Mouse (Mus musculus) thymus, postnatal 36 days (tissue): Measurements from ENCODE around the gene Ppfia3.
"Not testable (repeated sequence)": the region's sequence is repeated elsewhere in the genome, so short reads cannot be mapped to it uniquely, and the experiment has no call there.

Source experiments
- DNase-seq, 2 experiments: peaks; one replicate each; pipeline ENCODE4 v3.0.0; 2022; ENCODE audit warnings: mixed read lengths in 2 of 2

Ppfia3 gene

DNA sequence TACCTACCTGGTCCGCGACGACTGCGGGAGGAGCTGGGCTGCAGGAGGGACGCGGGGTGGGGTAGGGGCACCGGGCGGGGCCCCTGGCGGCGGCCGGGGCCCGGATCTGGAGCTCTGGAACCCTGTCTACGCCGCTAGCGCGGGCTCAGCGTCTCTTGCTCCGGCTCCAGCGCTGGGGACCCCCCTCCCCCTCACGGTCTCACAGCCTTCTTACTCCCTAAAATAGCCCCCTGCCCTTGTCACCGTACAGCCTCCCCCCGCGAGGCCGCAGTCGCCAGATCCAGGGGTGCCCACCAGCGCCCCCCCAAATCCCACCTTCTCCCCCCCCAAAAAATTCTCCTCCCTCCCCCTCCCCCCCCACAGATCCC, at the start of gene Ppfia3:
TSS of gene Ppfia3 (minus strand) at position 368 of the 368 bp plus-strand sequence.
- no peak for DNase-seq

- no peak for DNase-seq
Observed at GRCm38 (mm10) chr7:45415636-45416035, 48.8 kb upstream of the Ppfia3 start.

GRCm38 (mm10) chr7:45414740-45415224, 48.0 kb upstream of the Ppfia3 start:
- DNase-seq: no peak

DNA sequence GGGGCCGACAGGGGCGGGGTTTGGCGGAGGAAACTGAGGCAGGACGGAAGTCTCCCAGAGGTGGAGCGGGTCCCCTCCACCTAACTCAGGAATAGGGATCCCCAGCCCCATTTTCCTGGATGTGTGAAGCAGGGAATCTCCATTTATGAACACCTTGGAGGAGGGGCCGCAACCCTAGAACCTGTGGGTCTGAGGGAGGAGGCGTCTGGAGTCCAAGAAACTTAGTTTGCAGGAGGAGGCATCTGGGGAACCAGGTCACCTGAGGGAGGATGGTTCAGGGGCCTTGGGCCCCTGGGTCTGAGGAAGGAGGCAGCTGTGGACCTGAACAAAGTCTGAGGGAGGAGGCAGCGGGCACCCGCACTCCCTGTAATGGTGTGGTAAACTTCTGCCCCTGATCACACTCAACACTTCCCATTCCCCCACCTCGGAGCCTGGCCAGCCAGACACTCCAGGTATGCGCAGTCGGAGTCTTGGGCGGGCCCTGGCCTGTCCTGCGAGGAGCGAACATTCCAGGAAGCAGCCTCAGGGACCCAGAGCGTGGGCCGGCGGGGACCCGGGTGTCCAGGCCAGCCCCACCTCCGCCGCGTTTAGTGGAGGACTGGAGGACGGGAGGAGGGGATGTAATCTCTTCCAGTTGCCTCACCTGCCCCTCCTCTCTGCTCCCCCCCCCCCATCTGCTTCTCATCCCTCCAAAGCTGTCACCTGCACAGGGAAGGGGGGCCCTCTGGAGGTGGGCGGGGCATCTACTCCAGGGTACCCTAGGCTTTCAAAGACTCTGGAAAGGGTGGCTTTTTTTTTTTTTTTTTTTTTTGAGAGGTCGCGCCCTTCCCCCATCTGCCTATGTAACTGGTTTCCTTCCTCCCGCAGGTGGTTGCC, 47.3 kb upstream of the Ppfia3 start:
- no peak for DNase-seq

DNA sequence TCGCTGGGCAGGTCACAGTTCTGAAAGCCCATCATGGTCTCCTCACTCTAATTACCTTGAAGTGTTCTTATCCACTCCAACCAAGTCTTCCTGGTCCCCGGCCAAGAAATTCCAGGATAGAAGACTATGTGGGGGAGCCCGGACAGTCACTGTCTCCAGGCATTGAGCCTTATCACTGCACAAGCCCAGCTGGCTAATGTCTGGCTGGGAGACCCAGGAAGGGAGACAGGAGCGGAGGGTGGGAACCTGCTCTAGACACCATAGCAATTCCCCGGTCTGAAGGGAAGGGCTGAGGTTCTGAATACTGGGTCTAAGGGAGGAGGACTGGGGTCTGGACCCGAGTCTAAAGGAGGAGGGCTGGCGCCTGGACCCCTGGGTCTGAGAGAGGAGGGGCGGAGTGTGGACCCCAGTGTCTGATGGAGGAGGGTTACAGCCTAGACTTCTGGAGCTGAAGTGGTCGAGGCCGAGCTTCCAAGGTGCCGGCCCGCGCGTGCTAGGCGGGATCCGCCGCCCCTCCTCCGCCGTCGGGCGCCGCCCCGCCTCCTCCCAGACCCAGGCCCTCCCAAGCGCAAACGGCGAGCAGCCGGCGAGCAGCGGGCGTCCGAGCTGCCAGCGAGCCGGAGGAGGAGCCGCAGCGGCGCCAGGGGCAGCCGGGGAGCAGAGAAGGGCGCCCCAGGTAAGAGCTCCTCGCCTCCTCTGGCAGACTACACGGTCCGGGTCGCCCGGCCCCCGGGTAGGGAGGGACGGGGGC, 46.5 kb upstream of the Ppfia3 start, which contains the start of gene Ntf5:
TSS of gene Ntf5 (plus strand) at position 583 of the 751 bp plus-strand sequence.
- DNase-seq: peak; percentile 29 to 49

- DNase-seq: no peak
Observed at GRCm38 (mm10) chr7:45412421-45412820, 45.6 kb upstream of the Ppfia3 start.

DNA sequence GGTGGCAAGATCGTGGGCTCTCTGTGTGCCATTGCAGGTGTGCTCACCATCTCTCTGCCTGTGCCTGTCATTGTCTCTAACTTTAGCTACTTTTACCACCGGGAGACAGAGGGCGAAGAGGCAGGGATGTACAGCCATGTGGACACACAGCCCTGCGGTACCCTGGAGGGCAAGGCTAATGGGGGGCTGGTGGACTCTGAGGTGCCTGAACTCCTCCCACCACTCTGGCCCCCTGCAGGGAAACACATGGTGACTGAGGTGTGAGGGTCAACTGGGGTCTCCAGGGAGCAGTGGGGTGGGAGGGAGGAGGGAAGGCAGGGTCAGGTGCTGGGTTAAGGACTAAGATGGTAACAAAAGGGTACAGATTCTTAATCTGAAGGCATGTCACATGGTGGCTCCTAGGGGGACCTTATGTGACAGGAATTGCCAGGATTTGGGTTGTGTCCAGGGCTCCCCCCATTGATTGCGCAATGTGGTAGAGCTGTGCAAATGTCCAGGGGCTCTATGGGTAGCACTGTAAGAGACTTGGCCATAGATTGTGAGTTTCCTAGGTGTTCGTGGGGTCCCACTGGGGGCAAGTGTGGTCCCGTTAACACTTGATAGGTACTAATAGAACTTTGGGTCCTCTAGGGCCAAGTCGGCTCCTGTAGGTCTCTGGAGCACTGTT, 42.8 kb upstream of the Ppfia3 start:
- no peak for DNase-seq

DNA sequence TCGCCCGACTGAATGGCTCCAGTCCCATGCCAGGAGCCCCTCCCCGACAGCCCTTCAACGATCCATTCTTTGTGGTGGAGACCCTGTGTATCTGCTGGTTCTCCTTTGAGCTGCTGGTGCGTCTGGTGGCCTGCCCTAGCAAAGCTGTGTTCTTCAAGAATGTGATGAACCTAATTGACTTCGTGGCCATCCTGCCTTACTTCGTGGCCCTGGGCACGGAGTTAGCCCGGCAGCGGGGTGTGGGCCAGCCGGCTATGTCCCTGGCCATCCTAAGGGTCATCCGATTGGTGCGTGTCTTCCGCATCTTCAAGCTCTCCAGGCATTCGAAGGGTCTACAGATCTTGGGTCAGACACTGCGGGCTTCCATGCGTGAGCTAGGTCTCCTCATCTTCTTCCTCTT, 42.1 kb upstream of the Ppfia3 start:
- no peak for DNase-seq

DNA sequence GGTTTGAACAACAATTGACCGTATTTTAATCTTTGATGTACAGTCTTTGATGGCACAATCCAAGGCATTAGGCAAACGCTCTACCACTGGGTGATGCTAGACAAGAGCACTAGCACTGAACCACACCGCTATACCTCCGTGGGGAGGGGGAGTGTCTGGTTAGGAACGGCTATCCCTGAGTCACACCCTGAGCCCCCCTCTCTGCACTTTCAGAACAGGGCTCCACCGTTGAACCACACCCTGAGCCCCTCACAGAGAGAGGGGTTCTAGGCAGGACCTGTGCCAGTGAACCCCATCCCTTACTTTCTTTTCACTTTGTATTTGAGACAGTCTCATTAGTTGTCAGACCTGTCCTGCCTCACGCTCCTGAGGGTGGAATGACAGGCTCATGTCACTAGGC, 41.5 kb upstream of the Ppfia3 start:
- DNase-seq: no peak

DNA sequence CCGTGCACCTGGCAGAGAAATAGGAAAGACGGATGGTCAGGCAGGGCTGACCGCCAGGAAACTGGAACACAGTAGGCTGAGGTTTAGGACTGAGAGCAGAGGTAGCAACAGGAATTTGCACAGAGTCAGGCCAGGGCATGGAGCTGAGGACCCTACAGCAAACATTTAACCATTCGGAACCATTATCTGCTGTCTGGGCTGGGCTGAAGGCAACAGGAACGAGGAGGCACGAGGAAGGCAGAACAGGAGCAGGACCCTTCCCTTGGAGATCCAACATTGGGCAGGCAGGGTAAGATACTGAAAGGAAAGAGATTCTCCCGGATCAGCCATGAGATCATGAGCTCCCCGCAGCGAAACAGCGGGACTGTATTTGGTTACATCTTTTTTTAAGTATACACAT, 41.0 kb upstream of the Ppfia3 start:
- no peak for DNase-seq

- DNase-seq: no peak
Observed at GRCm38 (mm10) chr7:45406157-45407156, 39.6 kb upstream of the Ppfia3 start.

DNA sequence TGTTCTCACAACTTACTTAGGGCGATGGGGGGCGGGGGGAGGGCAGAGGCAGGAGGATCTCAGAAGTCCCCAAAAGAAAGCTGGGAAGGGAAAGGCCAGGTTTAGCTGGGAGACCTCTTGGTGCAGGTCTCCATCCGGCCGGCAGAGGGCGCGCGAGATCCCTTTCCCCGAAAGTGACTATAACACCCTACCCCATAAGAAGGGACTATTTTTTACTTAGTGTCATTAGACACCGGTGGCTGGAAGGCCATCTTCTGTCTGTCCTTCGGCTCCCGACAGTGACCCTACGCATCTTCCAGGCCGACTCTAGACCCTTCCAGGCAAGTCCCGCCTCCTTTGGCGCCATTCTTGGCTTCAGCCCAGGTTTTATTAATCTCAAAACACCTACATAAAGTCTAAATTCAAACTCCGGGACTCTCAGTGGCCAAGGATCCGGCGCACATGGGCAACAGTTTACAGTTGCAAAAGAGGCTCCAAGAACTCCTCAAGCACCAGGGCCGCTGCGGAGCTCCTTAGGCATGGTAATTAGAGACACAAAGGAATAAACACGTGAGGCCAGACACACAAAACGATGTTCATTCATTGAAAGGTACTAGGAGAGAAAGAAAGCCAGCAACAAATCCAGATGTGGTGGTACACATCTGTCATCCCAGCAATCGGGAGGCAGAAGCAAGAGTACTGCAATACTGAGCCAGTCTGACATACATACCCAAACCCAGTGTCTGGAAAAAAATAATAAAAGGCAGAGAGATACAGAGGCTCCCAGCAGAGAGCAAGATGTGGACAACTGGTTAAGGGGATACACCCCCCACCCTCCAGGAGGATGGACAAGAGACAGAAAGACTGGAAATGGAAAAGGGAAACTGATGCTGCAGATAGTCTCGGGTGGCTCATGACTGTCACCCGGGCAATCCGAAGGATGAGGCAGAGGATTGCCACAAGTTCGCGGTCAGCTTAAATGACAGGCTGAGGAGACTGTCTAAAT, 38.6 kb upstream of the Ppfia3 start, which contains the start of gene Kcna7:
TSS of gene Kcna7 (plus strand) at position 563 of the 985 bp plus-strand sequence.
- peak; percentile 68 to 74 for DNase-seq

GRCm38 (mm10) chr7:45403532-45404261, 36.9 kb upstream of the Ppfia3 start:
- DNase-seq: peak; percentile 55 to 60

- no peak for DNase-seq
Observed at GRCm38 (mm10) chr7:45401521-45402085, 34.8 kb upstream of the Ppfia3 start.

DNA sequence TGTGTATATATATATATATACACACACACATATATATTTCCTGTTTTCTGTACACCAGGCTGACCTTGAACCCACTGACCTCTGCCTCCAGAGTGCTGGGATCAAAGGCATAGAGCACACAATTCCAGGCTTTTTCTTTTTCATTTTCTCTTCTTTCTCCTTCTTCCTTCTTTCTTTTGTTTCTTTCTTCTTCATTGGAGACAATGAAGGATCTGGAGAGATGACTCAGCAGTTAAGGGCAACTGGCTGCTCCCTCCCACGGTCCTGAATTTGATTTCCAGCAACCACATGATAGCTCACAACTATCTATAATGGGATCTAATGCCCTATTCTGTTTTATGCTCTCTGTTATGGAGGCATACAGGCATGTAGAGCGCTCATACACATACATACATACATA, 30.0 kb upstream of the Ppfia3 start:
- DNase-seq: no peak

DNA sequence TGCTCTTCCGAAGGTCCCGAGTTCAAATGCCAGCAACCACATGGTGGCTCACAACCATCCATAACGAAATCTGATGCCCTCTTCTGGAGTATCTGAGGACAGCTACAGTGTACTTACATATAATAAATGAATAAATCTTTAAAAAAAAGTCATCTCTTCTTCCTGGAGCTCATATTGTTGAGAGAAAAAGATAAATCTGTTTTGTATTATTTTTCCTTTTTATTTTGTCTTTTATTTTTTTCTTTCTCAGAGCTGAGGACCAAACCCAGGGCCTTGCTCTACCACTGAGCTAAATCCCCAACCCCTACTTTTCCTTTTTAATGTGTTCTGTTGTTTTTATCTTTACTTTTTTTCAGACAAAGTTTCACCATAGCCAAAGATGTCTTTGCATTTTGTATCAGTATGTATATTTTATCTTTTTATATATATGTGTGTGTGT, 29.5 kb upstream of the Ppfia3 start:
- DNase-seq: not testable (repeated sequence)

- DNase-seq: peak; percentile 100
Observed at GRCm38 (mm10) chr7:45395578-45396336, 28.9 kb upstream of the Ppfia3 start, which contains the start of gene Snrnp70. TSS of gene Snrnp70 (minus strand) at chr7:45395742.

GRCm38 (mm10) chr7:45395129-45395541, 28.3 kb upstream of the Ppfia3 start:
- no peak for DNase-seq
